Mouse (Mus musculus): ENCODE data around the gene Mlxip. TPM values are rescaled to one million over a fixed set of nuclear protein-coding genes. Genes with fewer than 3 reads are reported as not detected.

Mlxip gene
- total RNA-seq, 2 experiments from 2014 or later = 16.6 to 21.6 TPM

GRCm38 (mm10) chr5:123499717-123500116, 105.1 kb downstream of the Mlxip start:
- DNase-seq (ENCODE audit: extremely low spot score in 1 of 2, low spot score in 1 of 2) = peak in 1 of 2 experiments; percentile 34

GRCm38 (mm10) chr5:123501973-123502372, 107.4 kb downstream of the Mlxip start:
- DNase-seq (ENCODE audit: extremely low spot score in 1 of 2, low spot score in 1 of 2) = no peak

Other genes with a start within 250 kb of the Mlxip start
- 10 to 100 TPM; 26.1 to 28.4 TPM for gene Psmd9, start 225.4 kb upstream of the Mlxip start, total RNA-seq (2021)
- not detected for gene Hpd, start 212.1 kb upstream of the Mlxip start, total RNA-seq (2021)
- gene Wdr66, start 142.7 kb upstream of the Mlxip start, total RNA-seq (2021) = 1 to 10 TPM; 2.8 to 3.2 TPM
- gene Bcl7a, start 51.0 kb upstream of the Mlxip start, total RNA-seq (2021) = 10 to 100 TPM; 68.7 to 70.3 TPM
- gene Lrrc43, start 94.5 kb downstream of the Mlxip start, total RNA-seq (2021) = 1 to 10 TPM in 1 of 2 experiments, under 1 TPM in 1; 0.17 to 1.1 TPM
- gene Il31, start 94.7 kb downstream of the Mlxip start, total RNA-seq (2021) = not detected
- 1 to 10 TPM in 1 of 2 experiments, under 1 TPM in 1; 0.94 to 1.2 TPM for gene B3gnt4, start 115.7 kb downstream of the Mlxip start, total RNA-seq (2021)
- gene Diablo, start 129.4 kb downstream of the Mlxip start, total RNA-seq (2021) = 10 to 100 TPM; 34.4 to 35.3 TPM
- 1 to 10 TPM; 2.0 to 5.2 TPM for gene Gm49027, start 130.7 kb downstream of the Mlxip start, total RNA-seq (2021)
- 10 to 100 TPM; 80.6 to 82.4 TPM for gene Vps33a, start 178.2 kb downstream of the Mlxip start, total RNA-seq (2021)